Mouse (Mus musculus): ENCODE results near the gene Six3.

GRCm38 (mm10) chr17:85607556-85608365 is 5.6 kb upstream of the Six3 start:
- TF ChIP-seq CTCF (IDR thresholded peaks at IDR 0.05; ENCODE audit: low read depth, low read length) (no peak), POLR2A (IDR thresholded peaks at IDR 0.05; ENCODE audit: insufficient read depth, low read length) (no peak), EP300 (IDR thresholded peaks at IDR 0.05; ENCODE audit: insufficient read depth, low read depth, low read length) (no peak)
